Mouse (Mus musculus): ENCODE measurements around the gene Zfp292.

Zfp292 gene

DNA sequence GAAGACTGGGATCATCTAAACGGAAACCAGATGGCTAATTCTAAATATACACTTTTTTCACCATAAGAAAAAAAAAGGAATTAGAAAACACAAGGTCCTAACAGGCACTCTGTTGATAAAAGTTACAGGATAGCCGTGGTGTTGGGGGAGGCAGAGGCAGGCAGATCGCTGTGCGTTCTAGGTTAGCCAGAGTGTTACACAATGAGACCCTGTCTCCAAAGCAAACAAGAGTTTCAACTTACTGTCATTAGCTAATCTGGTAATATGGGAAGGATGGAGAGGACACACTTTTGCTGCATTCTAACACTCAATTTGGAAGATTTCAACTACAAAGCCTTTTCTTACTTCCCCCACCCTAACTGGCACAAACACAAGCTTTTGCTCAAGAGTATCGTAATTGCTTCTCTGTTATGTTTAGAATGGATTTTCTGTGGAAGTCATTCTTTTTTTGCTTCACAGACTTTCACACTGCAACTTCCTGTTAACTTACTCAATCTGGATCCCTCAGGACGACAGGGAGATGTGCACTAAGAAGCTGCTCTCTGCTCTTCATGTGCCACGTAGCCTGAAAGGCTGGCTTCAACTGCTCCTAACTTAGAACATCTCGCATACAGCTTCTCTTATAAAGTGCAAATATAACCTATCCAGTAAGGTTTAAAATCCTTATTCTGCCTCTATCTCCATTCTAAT is 85.3 kb downstream of the Zfp292 start:
- DNase-seq (ENCODE audit: low spot score) = no peak

DNA sequence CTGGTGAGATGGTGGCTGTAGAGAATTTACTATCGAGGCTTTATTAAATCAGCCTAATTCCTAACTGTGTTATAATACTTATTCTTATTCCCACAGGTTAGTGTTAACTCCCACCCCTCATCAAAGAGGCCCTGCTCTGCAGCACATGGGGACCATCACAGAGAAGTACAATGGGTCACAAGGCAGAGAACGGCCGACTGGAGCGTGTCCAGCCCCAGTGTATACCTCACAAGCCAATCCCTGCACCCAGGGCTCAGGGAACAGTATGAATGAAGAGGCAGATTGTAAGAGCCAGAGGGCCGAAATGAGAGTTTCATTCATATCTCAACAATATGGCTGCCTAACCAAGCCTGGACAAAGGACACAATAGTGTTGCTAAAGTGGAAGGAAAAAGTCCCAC is 86.5 kb downstream of the Zfp292 start:
- no peak for DNase-seq (ENCODE audit: low spot score)

DNA sequence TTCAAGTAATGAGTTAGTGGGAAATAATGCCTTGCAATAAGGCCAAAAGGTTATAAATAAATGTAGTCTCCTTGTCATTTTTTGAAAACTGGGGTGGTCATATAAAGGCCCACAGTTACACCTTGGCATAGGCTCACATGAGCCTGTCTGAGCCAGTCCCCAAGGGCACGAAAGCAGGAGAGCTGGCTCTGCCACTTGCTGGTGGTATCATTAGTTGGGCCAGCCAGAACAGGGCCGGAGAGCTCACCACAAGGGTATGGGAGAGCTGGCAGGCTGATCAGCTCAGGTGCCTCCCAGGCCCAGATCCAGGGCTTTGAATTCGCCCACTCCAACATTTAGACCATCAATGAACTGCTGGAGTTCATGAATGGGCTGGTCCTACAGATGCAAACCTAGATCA is 96.3 kb downstream of the Zfp292 start:
- DNase-seq (ENCODE audit: low spot score) = no peak

DNA sequence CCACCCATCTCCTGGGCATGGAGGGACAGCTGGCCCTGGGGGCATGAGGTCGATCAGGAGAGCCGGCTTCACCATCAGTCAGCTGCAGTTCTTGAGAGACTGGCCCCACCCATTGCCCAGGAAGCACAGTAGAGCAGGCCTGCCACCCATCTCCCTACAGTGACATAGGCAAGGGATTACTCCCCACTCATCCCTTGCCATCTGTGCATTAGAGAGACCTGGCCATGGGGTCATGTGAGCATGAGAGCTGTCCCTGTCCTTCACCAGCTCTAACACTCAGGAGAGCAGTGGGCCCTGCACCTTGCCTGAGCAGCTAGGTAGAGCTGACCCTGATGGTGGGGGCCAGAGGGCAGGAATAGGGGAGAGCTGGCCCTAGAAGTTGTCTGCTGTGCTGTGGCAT is 97.1 kb downstream of the Zfp292 start:
- no peak for DNase-seq (ENCODE audit: low spot score)

DNA sequence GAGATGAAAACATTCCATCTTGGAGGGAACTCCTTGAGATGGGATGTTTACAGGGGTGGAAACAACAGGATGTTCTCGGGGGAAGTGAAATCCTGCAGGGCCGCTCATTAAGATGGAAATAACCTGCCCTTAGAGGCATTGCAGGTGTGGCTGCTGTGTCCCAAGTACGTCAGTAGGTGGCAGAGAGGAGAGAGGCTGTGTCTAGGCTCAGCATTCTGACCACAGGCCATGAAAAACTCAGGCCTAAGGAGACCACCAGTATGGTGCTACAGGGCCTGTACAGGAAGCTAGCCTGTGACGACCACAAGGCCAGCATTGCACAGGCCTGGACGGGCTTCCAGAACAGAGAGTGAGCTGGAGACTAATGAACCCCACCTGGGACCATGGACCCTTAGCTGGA is 97.9 kb downstream of the Zfp292 start:
- no peak for DNase-seq (ENCODE audit: low spot score)

DNA sequence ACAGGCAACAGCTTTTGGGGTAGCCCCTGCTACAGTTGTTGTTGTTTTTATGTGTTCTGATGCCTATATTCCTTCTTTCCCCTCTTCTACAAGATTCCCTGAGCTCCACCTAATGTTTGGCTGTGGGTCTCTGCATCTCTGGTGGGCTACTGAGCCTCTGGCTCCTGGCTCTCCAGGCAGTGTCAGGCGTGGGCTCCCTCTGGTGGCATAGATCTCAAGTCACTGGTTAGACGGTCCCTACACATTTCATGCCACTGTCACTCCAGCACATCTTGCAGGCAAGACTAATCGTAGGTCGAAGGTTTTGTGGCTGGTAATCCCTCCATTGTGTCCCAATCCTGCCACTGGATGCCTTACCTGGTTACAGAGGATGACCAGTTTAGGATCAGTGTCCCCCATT is 100.0 kb downstream of the Zfp292 start:
- peak; percentile 68 for DNase-seq (ENCODE audit: low spot score)

DNA sequence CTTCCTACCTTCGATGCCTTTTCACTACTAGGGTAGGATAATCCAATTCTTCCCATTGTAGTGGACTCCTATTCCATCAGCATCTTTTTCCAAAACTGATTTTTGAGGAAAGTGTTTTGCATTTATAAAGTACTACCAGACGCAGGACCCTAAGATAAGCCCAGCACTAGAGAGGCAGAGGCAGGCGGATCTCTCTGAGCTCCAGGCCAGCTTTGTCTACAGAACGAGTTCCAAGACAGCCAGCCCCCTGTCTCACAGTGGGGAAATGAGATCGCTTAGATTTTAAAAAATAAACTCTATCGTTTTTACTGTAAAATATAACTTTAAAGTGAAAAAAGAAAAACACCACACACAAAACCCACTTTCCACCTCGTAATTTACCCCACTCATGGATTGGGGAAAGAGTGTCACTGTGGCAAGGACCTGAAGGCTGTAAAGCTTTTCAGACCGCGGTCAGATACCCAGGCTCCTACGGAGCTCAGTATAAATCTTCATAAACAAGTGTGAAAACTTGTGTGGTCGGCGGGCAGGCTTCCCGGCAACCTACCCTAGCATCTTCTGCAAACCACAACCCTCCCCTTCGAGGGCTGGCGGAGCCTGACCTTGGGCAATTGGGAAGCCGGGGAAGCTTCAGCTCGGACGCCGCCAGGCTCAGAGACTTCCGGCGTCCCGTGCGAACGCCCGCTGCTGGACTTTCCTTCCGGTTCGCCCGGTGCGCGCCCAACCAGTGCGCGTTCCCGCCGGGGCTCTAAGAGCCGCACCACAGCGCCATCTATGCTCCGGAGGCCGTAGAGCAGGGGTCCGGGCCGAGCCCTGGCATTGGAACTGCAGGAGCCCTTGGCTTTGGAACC is 104.9 kb downstream of the Zfp292 start, which contains the start of gene Smim8:
Gene Smim8, minus strand, starts transcription at position 747 of the 851 bp plus-strand sequence.
- DNase-seq (ENCODE audit: low spot score) = peak; percentile 96

DNA sequence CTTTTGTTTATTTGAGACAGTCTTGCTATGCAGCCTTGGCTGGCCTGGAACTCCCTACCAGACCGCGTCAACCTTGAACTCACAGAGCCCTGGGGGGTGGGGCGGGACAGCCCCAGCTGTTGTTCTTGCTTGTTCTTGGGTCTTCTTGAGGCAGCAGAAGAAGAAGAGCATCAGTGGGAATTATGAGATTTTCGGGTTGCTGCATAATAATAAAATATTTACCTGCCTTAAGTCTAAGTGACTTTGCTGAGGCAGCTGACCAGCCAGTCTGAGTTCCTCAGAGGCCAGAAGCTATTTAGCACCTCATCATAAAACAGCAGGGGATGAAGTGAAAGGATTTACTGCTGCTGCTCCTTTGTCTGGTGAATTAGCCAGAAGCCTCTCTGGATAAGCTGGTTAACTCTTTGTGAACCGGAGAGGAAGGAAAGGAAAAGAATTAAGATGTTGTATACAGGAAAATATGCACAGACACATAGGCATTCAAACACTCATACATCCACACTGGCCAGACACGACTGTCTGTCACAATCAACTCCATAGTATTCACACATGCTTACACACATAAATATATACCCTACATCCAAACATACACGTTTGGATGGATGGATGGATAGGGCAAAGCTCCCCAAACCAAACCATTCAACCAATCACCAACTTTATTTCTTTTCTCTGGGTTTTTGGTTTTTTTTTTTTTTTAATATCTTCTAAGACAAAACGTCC is 110.9 kb downstream of the Zfp292 start:
- peak; percentile 52 for DNase-seq (ENCODE audit: low spot score)

DNA sequence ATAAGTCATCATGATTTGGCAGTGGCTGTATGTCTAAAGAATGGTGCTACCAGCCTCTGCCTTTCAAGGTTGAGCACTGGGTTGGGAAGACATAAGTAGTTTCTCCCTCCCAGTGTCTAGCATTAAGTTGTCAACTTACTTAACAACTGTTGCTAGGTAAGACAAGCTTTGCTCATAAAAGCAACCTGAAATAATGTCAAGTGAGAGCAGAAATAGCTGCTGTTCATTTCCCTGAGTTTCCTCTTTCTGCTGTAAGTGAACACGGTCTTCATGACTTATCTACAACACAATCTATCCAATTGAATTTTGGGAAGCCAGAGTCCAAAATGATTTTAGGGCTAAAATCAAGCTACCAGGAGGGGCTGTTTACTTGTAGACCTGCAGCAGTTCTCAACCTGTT is 126.6 kb downstream of the Zfp292 start, which contains the start of gene Gm136:
Gene Gm136, minus strand, starts transcription at position 101 of the 400 bp plus-strand sequence.
- DNase-seq (ENCODE audit: low spot score) = no peak

All from retina, embryonic 14.5 days (tissue).